Comparison of ENCODE assay signal across 8 mouse cellular contexts in the genomic region with DNA sequence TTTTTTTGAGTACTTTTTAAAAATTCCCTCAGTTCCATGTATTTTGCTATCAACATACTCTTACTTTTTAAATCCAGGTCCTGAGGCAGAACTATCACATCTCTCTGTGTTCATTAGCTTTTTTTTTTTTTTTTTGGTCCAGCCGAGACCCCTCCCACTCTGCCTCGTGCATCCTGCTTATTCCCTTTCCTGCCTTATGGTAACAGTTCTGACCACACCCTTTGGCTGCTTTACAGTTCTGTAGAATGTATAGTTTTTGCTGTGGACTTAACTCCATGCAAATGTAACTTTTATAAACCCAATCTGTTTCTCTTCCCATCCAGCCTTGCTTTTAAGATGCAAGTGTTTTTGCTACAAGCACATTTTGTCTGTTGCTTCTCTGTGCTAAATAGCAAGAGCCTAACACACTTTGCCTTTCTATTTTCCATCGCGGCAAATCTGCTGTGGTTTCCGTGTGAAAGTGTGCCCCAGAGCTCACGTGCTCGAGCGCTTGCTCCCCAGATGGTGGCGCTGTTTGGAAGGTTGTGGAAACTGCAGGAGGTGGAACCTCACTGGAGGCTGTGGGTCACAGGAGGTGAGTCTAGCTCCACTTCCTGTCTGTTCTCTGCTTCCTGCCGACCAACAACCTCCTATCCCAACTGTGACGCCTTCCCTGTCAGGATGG.
DNase-seq lines count a peak whose midpoint lies in the region; ATAC-seq and TF ChIP-seq lines count a peak whose summit lies in the region.

No protein-coding gene starts in this region.

- H3K9ac ChIP-seq in kidney, embryonic 15.5 days = no peak overlapping the region
- H3K9ac ChIP-seq in midbrain, embryonic 15.5 days = no peak overlapping the region

- no peaks in the 10 kb centered on the region for H3K9me3 ChIP-seq in kidney, embryonic 15.5 days (replicated peaks)
- no peaks in the 10 kb centered on the region for H3K9me3 ChIP-seq in midbrain, embryonic 15.5 days

- H3K4me1 ChIP-seq in kidney, embryonic 15.5 days = peaks cover 7% of the 10 kb centered on the region; the same call in 1 of the 2 replicates
- no peaks in the 10 kb centered on the region for H3K4me1 ChIP-seq in testis, adult 2 months (ENCODE audit: control insufficient read depth, insufficient read depth, low read length)
- peaks cover 3% of the 10 kb centered on the region; the same call in 1 of the 2 replicates for H3K4me1 ChIP-seq in midbrain, embryonic 15.5 days

- H3K27ac ChIP-seq in kidney, embryonic 15.5 days = peak overlapping the region; percentile 33; the same call in 1 of the 2 replicates
- no peak overlapping the region for H3K27ac ChIP-seq in testis, adult 2 months (ENCODE audit: control insufficient read depth, insufficient read depth, low read depth, low read length)
- no peak overlapping the region for H3K27ac ChIP-seq in midbrain, embryonic 15.5 days

- TF ChIP-seq POLR2A in testis, adult 2 months (IDR thresholded peaks at IDR 0.05; ENCODE audit: control insufficient read depth, low read depth, low read length) = no peak

- H3K36me3 ChIP-seq in kidney, embryonic 15.5 days = no peaks in the 10 kb centered on the region
- no peaks in the 10 kb centered on the region for H3K36me3 ChIP-seq in testis, adult 2 months (ENCODE audit: control insufficient read depth, insufficient read depth, low read length)
- no peaks in the 10 kb centered on the region for H3K36me3 ChIP-seq in midbrain, embryonic 15.5 days (replicated peaks)

- H3K4me3 ChIP-seq in kidney, embryonic 15.5 days (replicated peaks) = no peak overlapping the region
- H3K4me3 ChIP-seq in testis, adult 2 months (ENCODE audit: control insufficient read depth, low read depth, low read length) = no peak overlapping the region
- no peak overlapping the region for H3K4me3 ChIP-seq in midbrain, embryonic 15.5 days

- peak; percentile 25 for DNase-seq in urinary bladder, postnatal 14 days (ENCODE audit: low spot score)
- no peak for DNase-seq in urinary bladder, postnatal 4 days (ENCODE audit: low spot score in 2 of 2)
- DNase-seq in cerebellum, adult 18-20 months = peak; percentile 36 to 38
- peak; percentile 69 for DNase-seq in gastrocnemius, adult 18-20 months (ENCODE audit: low spot score)
- peak; percentile 40 to 48 for DNase-seq in lung, adult 18-20 months

- ATAC-seq in kidney, embryonic 15.5 days (replicated peaks; ENCODE audit: low FRiP score) = peak; percentile 36; the same call in 1 of the 2 replicates
- no peak for ATAC-seq in midbrain, embryonic 15.5 days (replicated peaks)

- TF ChIP-seq CTCF in testis, adult 2 months (IDR thresholded peaks at IDR 0.05; ENCODE audit: control insufficient read depth, insufficient read depth, insufficient replicate concordance, low read depth, low read length) = peak; percentile 81; the same call in 1 of the 2 replicates

- WGBS in kidney, embryonic 15.5 days = 72% methylated on average over 11 of the region's 11 CpGs
- 75% methylated on average over 11 of the region's 11 CpGs for WGBS in midbrain, embryonic 15.5 days

- H3K27me3 ChIP-seq in kidney, embryonic 15.5 days = no peaks in the 10 kb centered on the region
- no peaks in the 10 kb centered on the region for H3K27me3 ChIP-seq in testis, adult 2 months (ENCODE audit: control insufficient read depth, insufficient read depth, low read length)
- H3K27me3 ChIP-seq in midbrain, embryonic 15.5 days (replicated peaks) = no peaks in the 10 kb centered on the region

- no peak overlapping the region for H3K4me2 ChIP-seq in kidney, embryonic 15.5 days
- no peak overlapping the region for H3K4me2 ChIP-seq in midbrain, embryonic 15.5 days

Comparison
In these comparisons a context has a peak if more than half of its experiments do, and no peak if none do; other contexts are left out.
1. DNase-seq: peak in urinary bladder, postnatal 14 days (single experiment), cerebellum, adult 18-20 months (2 of 2), gastrocnemius, adult 18-20 months (single experiment) and lung, adult 18-20 months (2 of 2); none in urinary bladder, postnatal 4 days (0 of 2).